Mouse (Mus musculus) megakaryocyte, embryonic 14.5 days (primary cell): ENCODE data around the gene Npepps.

Experiments used
- FLI1 ChIP-seq: IDR thresholded peaks from 2 replicates; pipeline ENCODE4 v1.6.1; 2012; ENCODE audit warnings: low read length, inconsistent platforms, mixed read lengths
- GATA1 ChIP-seq: IDR thresholded peaks from 3 replicates; pipeline ENCODE4 v1.6.1; 2012; ENCODE audit warnings: mixed read lengths, low read length, inconsistent platforms, borderline replicate concordance

GRCm38 (mm10) chr11:97302231-97302781 lies 21.9 kb upstream of the Npepps start:
- TF ChIP-seq GATA1 (no peak), FLI1 (no peak)
